Mouse (Mus musculus) brain, embryonic 14.5 days (tissue): ENCODE measurements around the gene Akap12. TPM values are rescaled to one million over a fixed set of nuclear protein-coding genes. Genes with fewer than 3 reads are reported as not detected.

Source experiments
- DNase-seq: peaks from one replicate; pipeline ENCODE4 v3.0.0-alpha.2; 2011; ENCODE audit warnings: low read depth
- CTCF ChIP-seq: fragments of 200-500 bp; IDR thresholded peaks from 2 replicates; pipeline ENCODE4 v1.5.1; 2012; ENCODE audit warnings: inconsistent platforms, mild to moderate bottlenecking, moderate library complexity, borderline replicate concordance; ENCODE audit not compliant: insufficient read depth, insufficient read length; ENCODE audit errors: extremely low read depth
- POLR2A ChIP-seq: fragments of 200-500 bp; IDR thresholded peaks from 2 replicates; pipeline ENCODE4 v1.6.1; 2012; ENCODE audit warnings: mild to moderate bottlenecking, inconsistent platforms, borderline replicate concordance; ENCODE audit not compliant: poor library complexity, insufficient read depth, insufficient read length, severe bottlenecking; ENCODE audit errors: extremely low read depth
- polyA plus RNA-seq: library from polyadenylated mRNA; depleted of rRNA; stranded (reverse); fragments of >200 nt; gene quantifications from 2 replicates; pipeline ENCODE4 v1.2.3, GENCODE M21; 2012; rRNA removed

Akap12 gene
- polyA plus RNA-seq, 1 experiment, result 37.3 TPM

- peak; percentile 85 for DNase-seq
- no peak for TF ChIP-seq CTCF
- TF ChIP-seq POLR2A, result no peak
These were observed 121.7 kb downstream of the Akap12 start, which contains the start of gene Zbtb2 for GRCm38 (mm10) chr10:4387701-4388383. Gene Zbtb2 (minus strand): TSS chr10:4388108.

DNA sequence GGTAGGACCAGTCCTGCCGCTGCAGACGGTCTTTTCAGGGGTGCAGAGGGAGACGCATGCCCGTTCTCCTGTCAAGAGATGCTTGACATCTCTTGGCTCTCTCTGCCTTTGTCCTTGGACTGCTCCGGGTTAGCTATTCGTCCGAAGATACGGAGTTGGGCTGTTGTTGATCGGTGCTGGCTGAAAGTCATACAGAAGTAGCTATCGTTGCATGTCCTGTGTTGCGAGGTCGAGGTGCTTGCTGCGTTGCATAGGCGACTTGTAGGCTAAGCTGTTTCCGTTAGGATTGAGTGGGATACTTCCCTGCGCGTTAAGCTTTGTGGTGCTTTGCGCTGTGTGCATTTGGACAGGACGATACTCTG is 122.2 kb downstream of the Akap12 start:
- DNase-seq, result no peak
- TF ChIP-seq POLR2A (no peak), CTCF (no peak)

DNA sequence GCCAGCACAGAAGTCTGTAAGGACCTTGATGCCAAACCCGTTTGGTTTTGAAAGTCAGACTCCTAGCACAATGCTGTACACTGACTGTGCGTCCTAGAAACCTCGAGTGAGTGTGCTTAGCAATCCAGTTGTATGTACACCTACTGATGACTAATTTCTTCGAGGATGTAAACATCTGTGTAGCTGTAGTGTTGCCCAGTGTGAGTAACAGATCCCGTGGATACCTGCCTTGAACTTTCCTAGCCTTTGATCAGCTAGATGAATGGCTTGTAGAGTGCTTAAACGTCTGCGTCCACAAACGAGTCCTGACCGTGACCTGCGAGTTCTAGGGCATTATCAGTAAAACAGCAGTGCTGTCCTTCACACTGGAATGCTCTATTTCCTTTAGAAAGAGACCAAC is 122.9 kb downstream of the Akap12 start:
- no peak for DNase-seq
- TF ChIP-seq POLR2A, result no peak
- no peak for TF ChIP-seq CTCF

DNA sequence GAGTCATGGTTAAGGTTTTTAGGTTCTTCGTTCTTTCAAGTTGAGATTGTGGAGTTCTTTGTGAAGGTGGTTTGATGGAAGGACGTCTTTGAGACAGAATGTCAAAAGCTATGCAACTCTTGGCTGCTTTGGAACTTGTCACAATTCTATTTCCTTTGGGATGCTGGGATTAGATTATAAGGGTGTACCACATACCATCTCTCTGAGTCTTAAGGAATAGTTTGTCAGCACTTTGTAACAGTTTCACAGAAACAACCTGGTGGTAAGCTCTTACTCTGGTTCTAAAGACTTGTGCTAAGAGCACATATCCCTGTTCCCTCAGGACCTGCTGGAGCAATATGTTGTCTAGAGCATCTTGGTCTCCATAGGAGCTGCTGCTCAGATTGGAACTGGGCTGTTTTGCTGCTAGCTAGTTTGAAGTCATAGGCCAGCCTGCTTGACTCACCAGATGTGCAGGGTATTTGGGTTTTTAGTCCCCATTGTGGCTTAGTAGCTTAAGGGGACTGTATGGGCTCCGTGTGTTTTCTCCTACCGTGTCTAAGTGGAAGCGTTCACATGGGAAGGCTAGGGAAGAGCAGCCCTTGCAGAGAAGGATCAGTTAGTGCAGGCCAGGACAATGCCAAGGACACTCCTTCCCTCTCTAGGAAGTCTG is 123.4 kb downstream of the Akap12 start:
- no peak for DNase-seq
- TF ChIP-seq CTCF (no peak), POLR2A (no peak)

DNA sequence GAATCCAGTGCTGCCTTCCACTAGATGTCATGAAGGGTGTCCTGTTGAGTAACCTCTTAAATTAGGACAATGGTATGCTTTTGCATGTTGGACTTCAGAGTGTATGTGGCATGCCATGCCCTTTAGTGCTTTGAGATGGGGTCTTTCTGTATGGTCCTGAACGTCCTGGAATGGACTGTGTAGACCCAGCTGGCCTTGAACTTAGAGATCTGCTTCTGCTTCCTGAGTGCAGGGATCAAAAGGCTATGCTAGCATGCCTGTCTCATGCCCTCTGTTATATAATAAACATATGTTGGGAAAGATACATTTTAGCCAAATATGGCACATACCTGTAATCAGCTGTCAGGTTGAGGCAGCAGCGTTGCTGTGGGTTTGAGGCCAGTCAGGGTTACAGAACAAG is 124.4 kb downstream of the Akap12 start:
- TF ChIP-seq CTCF, result no peak
- no peak for DNase-seq

- no peak for DNase-seq
These were observed 124.9 kb downstream of the Akap12 start for GRCm38 (mm10) chr10:4391076-4391475.

GRCm38 (mm10) chr10:4391851-4392250 is 125.7 kb downstream of the Akap12 start:
- peak; percentile 38 for DNase-seq
- TF ChIP-seq CTCF, result peak; percentile 49; the same call in 1 of the 2 replicates
- no peak for TF ChIP-seq POLR2A

More at GRCm38 (mm10) chr10:4391076-4391475, 124.9 kb downstream of the Akap12 start:
- no peak for TF ChIP-seq POLR2A
- TF ChIP-seq CTCF, result no peak

- TF ChIP-seq POLR2A, result no peak
- TF ChIP-seq CTCF, result no peak
- no peak for DNase-seq
These were observed 129.1 kb downstream of the Akap12 start for GRCm38 (mm10) chr10:4395321-4395720.

DNA sequence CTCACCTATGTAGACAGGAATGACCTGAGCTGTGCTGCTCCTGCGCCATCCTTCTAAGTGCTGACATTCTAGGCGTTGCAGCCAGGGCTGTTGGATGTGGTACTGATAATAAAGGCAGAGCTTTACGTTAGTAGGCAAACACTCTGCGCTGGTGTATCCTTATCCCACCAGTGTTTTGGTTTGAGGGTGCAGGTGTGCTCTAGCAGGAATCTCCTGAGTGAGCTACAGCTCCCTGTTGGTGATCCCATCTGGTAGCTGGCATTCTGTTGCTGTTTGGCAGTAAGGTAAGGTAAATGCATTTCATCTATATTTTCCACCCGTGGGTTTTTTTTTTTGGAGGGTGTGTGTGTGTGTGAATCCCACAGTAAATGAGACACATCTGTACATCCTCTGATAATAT is 131.9 kb downstream of the Akap12 start:
- DNase-seq, result no peak
- TF ChIP-seq CTCF, result no peak
- no peak for TF ChIP-seq POLR2A

DNA sequence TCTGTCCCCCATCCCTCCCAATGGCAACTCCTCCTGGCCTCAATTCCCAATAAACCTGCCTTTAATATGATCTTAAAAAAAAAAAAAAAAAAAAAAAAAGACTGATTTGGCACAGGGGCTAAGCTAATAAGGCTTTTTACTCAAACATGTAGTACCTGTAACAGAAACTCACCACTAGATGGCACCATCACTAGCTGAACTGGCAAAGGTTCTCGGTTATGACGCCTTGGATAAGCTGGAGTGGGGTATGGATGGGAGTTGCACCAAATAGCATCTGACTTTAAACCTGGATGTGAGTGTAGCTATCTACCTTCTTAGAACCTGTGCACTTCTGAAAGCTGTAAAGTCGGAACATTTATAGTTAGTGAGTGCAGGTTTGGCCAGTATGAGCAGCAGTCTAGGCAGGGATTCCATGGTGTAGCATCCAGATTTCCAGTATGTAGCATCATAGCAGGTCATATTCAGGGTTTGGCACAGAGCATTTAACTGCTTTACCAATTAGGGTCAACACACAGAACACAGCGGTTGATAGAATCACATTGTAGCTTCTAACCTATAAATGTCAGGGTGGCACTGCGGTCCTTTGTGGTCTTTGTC is 138.8 kb downstream of the Akap12 start:
- peak; percentile 76; the same call in 1 of the 2 replicates for TF ChIP-seq CTCF
- TF ChIP-seq POLR2A, result no peak
- DNase-seq, result peak; percentile 89

GRCm38 (mm10) chr10:4405511-4405910 is 139.3 kb downstream of the Akap12 start:
- TF ChIP-seq POLR2A, result no peak
- no peak for DNase-seq

DNA sequence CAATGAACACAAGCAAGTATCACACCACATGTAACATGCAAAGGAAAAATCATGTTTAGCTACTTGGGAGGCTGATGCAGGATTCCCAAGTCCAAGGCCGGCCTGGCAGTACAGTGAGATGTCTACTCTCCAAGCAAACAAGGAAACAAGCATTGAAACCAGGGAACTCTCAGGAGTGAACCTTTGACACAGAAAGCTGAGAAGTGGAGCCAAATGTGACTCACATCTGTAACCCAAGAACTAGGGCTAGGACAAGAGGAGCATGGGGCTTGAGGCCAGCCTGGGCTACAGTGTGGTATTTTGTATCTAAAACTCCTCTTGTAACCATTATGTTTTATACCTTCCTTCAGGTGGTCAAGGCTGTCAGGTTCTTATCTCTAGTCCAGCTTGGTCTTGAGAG is 141.0 kb downstream of the Akap12 start:
- no peak for DNase-seq
- no peak for TF ChIP-seq POLR2A
- TF ChIP-seq CTCF, result no peak

Other genes starting within 250 kb of the Akap12 start
- gene Zbtb2, start 121.7 kb downstream of the Akap12 start, polyA plus RNA-seq, result 16.3 and 16.8 TPM in 2 replicates
- 53.3 and 67.1 TPM in 2 replicates for gene Rmnd1, start 166.0 kb downstream of the Akap12 start, polyA plus RNA-seq
- 14.0 and 15.6 TPM in 2 replicates for gene Armt1, start 166.1 kb downstream of the Akap12 start, polyA plus RNA-seq
- 0.15 and 0.44 TPM in 2 replicates for gene Ccdc170, start 216.1 kb downstream of the Akap12 start, polyA plus RNA-seq